Mouse (Mus musculus): ENCODE measurements at regions not wholly inside any gene's neighbourhood (a gene's known extent, or its start where the extent isn't known, plus 50 kb on each side); places are given as distances from the start of the nearest gene placed in this dataset.

- Histone ChIP-seq H3K27me3 (ENCODE audit: control insufficient read depth, insufficient read depth, low read length) (no peaks in the 10 kb centered on the region), H3K27ac (no peak overlapping the region), H3K4me3 (no peak overlapping the region), H3K79me2 (replicated peaks; ENCODE audit: control insufficient read depth, insufficient read depth, low read length) (no peaks in the 10 kb centered on the region), H3K36me3 (ENCODE audit: control insufficient read depth, insufficient read depth, low read length) (no peaks in the 10 kb centered on the region), H3K9ac (ENCODE audit: low read depth, low read length) (no peak overlapping the region), H3K4me1 (ENCODE audit: control insufficient read depth, insufficient read depth, low read length) (no peaks in the 10 kb centered on the region; the same call in 1 of the 2 replicates)
- TF ChIP-seq CTCF (IDR thresholded peaks at IDR 0.05) (no peak), POLR2A (IDR thresholded peaks at IDR 0.05; ENCODE audit: insufficient read depth, low read depth, low read length) (no peak), EP300 (IDR thresholded peaks at IDR 0.05; ENCODE audit: insufficient read depth, low read depth, low read length) (no peak)
- WGBS = 86% methylated on average over 4 of the region's 4 CpGs
- no peak for DNase-seq
- intact Hi-C loops (cut with DNase I) = no loop called here
These were observed 52.7 kb upstream of the Cnksr3 start for GRCm38 (mm10) chr10:7264721-7265120.
